9 mouse cellular contexts compared by ENCODE assay signal in genomic region chr2:146310291-146310690, GRCm38 (mm10).
DNase-seq lines count a peak whose midpoint lies in the region; ATAC-seq lines count a peak whose summit lies in the region.
"Had no signal": no experiment of that assay in that cellular context is flagged by ENCODE, and none has a peak within 500 bp of the region (broad histone marks: within the 10 kb centered on the region; RNA-seq: fewer than 3 reads in every experiment).

No protein-coding gene starts in this region.

- DNase-seq in ovary, postnatal 36 days (ENCODE audit: low spot score), result peak; percentile 8
- DNase-seq in ovary, adult 18-20 months (ENCODE audit: low spot score), result no peak
- DNase-seq in cerebellum, adult 8-10 months, result peak; percentile 71
- peak; percentile 33 for DNase-seq in kidney, adult 9 months
- no peak for DNase-seq in embryo, embryonic 9.5 days (ENCODE audit: extremely low spot score)
- no peak for DNase-seq in heart, postnatal 4 days
- no peak for DNase-seq in adrenal gland, postnatal 25 days

- peak; percentile 84 for ATAC-seq in megakaryocyte-erythroid progenitor cell, adult 5-6 weeks (replicated peaks; ENCODE audit: low FRiP score, low TSS enrichment, poor library complexity, severe bottlenecking)
- ATAC-seq: activated CD4-positive, CD25-positive, alpha-beta regulatory T cell, adult 4 months had no signal

Comparison
In these comparisons a context has a peak if more than half of its experiments do, and no peak if none do; other contexts are left out.
1. DNase-seq: peak in ovary, postnatal 36 days (single experiment), cerebellum, adult 8-10 months (single experiment) and kidney, adult 9 months (single experiment); none in ovary, adult 18-20 months (single experiment), embryo, embryonic 9.5 days (single experiment), heart, postnatal 4 days (single experiment) and adrenal gland, postnatal 25 days (single experiment).